Mouse (Mus musculus) olfactory bulb, adult 2 months (tissue): ENCODE data around the gene Jmjd7. TPM values are rescaled to one million over a fixed set of nuclear protein-coding genes. Genes with fewer than 3 reads are reported as not detected.

ENCODE experiments used
- H3K27ac ChIP-seq: fragments of 200-500 bp; 2 replicates; pipeline ENCODE4 v1.5.1; 2012; ENCODE audit warnings: low read depth, low read length; ENCODE audit not compliant: insufficient read depth
- H3K4me1 ChIP-seq: fragments of 200-500 bp; 2 replicates; pipeline ENCODE4 v1.6.1; 2012; ENCODE audit warnings: low read length; ENCODE audit not compliant: control insufficient read depth, insufficient read depth
- H3K4me3 ChIP-seq: fragments of 200-500 bp; 2 replicates; pipeline ENCODE4 v1.5.1; 2012; ENCODE audit warnings: mild to moderate bottlenecking, low read depth, low read length, moderate library complexity; ENCODE audit not compliant: insufficient read depth
- CTCF ChIP-seq: fragments of 200-500 bp; IDR thresholded peaks from 2 replicates; pipeline ENCODE4 v1.5.1; 2012; ENCODE audit warnings: low read depth, mild to moderate bottlenecking, low read length, moderate library complexity; ENCODE audit not compliant: insufficient read depth
- POLR2A ChIP-seq: fragments of 200-500 bp; IDR thresholded peaks from 2 replicates; pipeline ENCODE4 v1.6.1; 2012; ENCODE audit warnings: mild to moderate bottlenecking, low read depth, low read length, moderate library complexity; ENCODE audit not compliant: insufficient read depth
- WGBS: fragments of 180-500 bp; shearing (Covaris S2); methylation state at CpG from one replicate; pipeline ENCODE4 v1.1.7; 2018; 5-methylcytosine and 5-hydroxymethylcytosine counted together
- polyA plus RNA-seq: library from polyadenylated mRNA; stranded (reverse); fragments of >200 nt; gene quantifications from 2 replicates; pipeline ENCODE4 v1.2.4, GENCODE M21; 2012; ENCODE audit warnings: low replicate concordance; ENCODE audit not compliant: missing spikeins, insufficient read depth, insufficient read length

Jmjd7 gene
- polyA plus RNA-seq, 1 experiment = not detected

DNA sequence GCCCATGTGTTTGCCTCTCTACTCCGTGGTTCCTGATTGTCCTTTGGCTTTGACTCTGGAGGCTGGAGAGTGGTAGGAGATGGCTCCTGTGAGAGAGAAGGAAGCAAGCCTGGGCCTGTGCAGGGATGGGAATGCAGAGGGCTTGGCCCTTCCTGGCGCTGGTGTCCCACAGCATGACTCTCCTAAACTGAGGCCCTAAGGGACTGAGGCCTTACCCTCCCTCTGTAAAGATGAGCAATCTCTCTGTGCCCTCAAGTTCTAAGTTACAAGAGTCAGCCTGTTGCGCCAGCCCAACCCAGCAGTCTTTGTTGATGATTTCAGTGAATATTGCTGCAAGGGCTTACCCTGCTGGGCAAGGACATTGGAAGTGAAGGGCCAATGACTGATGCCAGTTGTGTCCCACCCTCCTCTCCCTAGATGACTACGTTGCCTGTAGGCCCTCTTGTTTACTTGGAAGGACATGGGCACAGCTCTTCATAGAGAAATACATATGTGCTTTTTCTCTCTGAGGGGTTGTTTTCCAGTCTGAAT is 19.5 kb upstream of the Jmjd7 start:
- Histone ChIP-seq H3K27ac (0 out of 2 replicates have a peak overlapping the region, but pooled peaks have one; percentile 41), H3K4me1 (peaks cover 6% of the 10 kb centered on the region), H3K4me3 (no peak overlapping the region)
- 77% methylated on average over 4 of the region's 4 CpGs for WGBS
- TF ChIP-seq POLR2A (no peak), CTCF (no peak)

- no peak overlapping the region for H3K4me3 ChIP-seq
- peaks cover 6% of the 10 kb centered on the region for H3K4me1 ChIP-seq
- H3K27ac ChIP-seq = no peak overlapping the region
- WGBS = 83% methylated on average over 4 of the region's 4 CpGs
- TF ChIP-seq POLR2A (no peak), CTCF (no peak)
Measured at GRCm38 (mm10) chr2:120008672-120009071, 18.6 kb upstream of the Jmjd7 start.

GRCm38 (mm10) chr2:120011462-120012200 is 15.7 kb upstream of the Jmjd7 start:
- 71% methylated on average over 8 of the region's 8 CpGs for WGBS
- Histone ChIP-seq H3K4me1 (peaks cover 6% of the 10 kb centered on the region), H3K4me3 (no peak overlapping the region), H3K27ac (no peak overlapping the region)
- TF ChIP-seq POLR2A (no peak), CTCF (no peak)

DNA sequence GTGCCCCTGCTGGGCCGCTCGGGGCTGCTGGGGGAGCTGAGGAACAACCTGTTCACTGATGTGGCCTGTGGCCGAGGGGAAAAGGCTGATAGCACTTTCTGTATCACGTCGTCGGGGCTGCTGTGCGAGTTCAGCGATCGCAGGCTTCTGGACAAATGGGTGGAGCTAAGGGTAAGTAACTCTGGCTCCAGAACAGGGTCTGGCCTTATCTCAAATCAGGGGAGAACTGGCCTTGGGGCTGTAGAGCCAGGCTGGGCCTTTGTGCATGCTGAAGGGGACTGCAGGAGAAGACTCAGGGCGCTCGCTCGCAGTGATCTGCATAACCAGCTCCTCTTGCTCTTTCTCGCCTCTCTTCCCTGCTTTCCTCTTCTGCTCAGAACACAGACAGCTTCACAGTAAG is 14.4 kb upstream of the Jmjd7 start:
- peaks cover under 1% of the 10 kb centered on the region; the same call in 1 of the 2 replicates for H3K4me1 ChIP-seq
- H3K4me3 ChIP-seq = no peak overlapping the region
- 89% methylated on average over 13 of the region's 13 CpGs for WGBS
- no peak for TF ChIP-seq CTCF
- no peak for TF ChIP-seq POLR2A
- no peak overlapping the region for H3K27ac ChIP-seq

- WGBS = 95% methylated on average over 2 of the region's 2 CpGs
- H3K27ac ChIP-seq = no peak overlapping the region
- no peaks in the 10 kb centered on the region for H3K4me1 ChIP-seq
- no peak overlapping the region for H3K4me3 ChIP-seq
- TF ChIP-seq CTCF = no peak
- no peak for TF ChIP-seq POLR2A
Measured at GRCm38 (mm10) chr2:120013831-120014486, 13.3 kb upstream of the Jmjd7 start.

- no peak overlapping the region for H3K4me3 ChIP-seq
- 92% methylated on average over 4 of the region's 4 CpGs for WGBS
- no peaks in the 10 kb centered on the region for H3K4me1 ChIP-seq
- TF ChIP-seq POLR2A = no peak
- no peak for TF ChIP-seq CTCF
- no peak overlapping the region for H3K27ac ChIP-seq
Measured at GRCm38 (mm10) chr2:120015882-120016281, 11.4 kb upstream of the Jmjd7 start.

DNA sequence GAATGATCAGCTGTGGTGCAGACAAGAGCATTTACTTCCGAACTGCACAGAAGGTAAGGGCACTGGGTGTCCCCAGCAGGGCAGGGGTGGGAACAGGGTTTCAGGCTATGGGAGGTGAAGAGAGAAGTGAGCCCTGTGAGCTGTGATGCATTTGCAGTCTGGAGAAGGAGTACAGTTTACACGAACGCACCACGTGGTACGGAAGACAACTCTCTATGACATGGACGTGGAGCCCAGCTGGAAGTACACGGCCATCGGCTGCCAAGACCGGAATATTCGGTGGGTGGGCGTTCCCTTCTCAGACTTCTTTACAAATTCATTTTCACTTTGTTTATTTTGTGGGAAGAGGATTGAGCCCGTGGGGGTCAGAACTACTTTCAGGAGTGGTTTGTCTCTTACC is 9.7 kb upstream of the Jmjd7 start:
- no peak overlapping the region for H3K4me3 ChIP-seq
- H3K27ac ChIP-seq = no peak overlapping the region
- WGBS = 74% methylated on average over 12 of the region's 12 CpGs
- TF ChIP-seq CTCF = no peak
- no peak for TF ChIP-seq POLR2A
- no peaks in the 10 kb centered on the region for H3K4me1 ChIP-seq

DNA sequence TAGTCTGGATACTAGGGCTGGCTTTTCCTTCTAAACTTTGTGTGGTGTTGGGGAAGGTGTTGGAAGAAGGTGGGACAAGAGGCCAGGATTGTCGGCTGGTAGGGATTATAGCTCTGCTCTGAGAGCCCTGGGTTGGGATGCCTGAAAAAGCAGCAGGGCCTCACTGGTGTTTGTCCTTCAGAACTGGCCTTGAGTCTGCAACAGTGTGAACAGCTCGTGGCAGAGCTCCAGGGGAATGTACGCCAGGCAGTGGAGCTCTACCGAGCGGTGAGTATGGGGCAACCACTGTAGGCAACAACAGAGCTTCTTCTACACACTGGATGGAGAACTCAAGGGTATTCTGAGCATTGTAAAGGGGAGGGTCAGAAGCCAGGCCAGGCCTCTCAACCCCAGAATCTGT is 2.9 kb upstream of the Jmjd7 start:
- no peak for TF ChIP-seq CTCF
- no peak for TF ChIP-seq POLR2A
- Histone ChIP-seq H3K27ac (no peak overlapping the region), H3K4me3 (no peak overlapping the region), H3K4me1 (peaks cover 8% of the 10 kb centered on the region)
- 82% methylated on average over 5 of the region's 5 CpGs for WGBS

DNA sequence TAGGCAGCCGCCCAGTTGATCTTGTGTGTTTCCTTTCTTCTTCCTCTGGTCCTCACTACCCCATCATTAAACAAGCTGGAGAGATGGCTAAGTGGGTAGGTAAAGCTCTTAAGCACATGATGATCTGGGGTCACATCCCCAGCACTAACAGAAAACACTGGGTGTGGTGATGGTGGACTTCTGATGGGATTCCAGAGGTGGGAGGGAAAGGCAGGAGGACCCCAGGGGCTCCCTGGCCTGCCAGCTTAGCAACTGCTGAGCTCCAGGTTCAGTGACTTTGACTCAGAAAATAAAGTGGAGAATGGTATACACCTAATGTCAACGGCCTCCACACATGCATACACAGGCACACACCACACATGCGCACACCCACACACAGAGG is 658 bp downstream of the Jmjd7 start:
- H3K4me1 ChIP-seq = peaks cover 8% of the 10 kb centered on the region

More for the DNA sequence above, 658 bp downstream of the Jmjd7 start:
- TF ChIP-seq CTCF (no peak), POLR2A (no peak)
- Histone ChIP-seq H3K4me3 (peak overlapping the region; percentile 81), H3K27ac (peak overlapping the region; percentile 64; the same call in 1 of the 2 replicates)
- WGBS = 49% methylated on average over 3 of the region's 3 CpGs
